12 mouse cellular contexts compared by ENCODE assay signal in genomic region chr4:108338321-108338733, GRCm38 (mm10). TPM values are rescaled to one million over a fixed set of nuclear protein-coding genes. Genes with fewer than 3 reads are reported as not detected.
A peak's percentile ranks its signal among the peaks of the same experiment; 100 is the strongest.
DNase-seq lines count a peak whose midpoint lies in the region; ATAC-seq lines count a peak whose summit lies in the region.
"Had no signal": no experiment of that assay in that cellular context is flagged by ENCODE, and none has a peak within 500 bp of the region (broad histone marks: within the 10 kb centered on the region; RNA-seq: fewer than 3 reads in every experiment).

No protein-coding gene starts in this region.

- H3K27ac ChIP-seq in midbrain, embryonic 12.5 days (replicated peaks) = peak overlapping the region; percentile 60; the same call in 1 of the 2 replicates
- no peak overlapping the region for H3K27ac ChIP-seq in midbrain, embryonic 14.5 days (replicated peaks; ENCODE audit: low read depth, low read length)
- 0 out of 2 replicates have a peak overlapping the region, but pooled peaks have one; percentile 18 for H3K27ac ChIP-seq in embryonic facial prominence, embryonic 12.5 days
- peak overlapping the region; percentile 53; the same call in 1 of the 2 replicates for H3K27ac ChIP-seq in stomach, embryonic 14.5 days (ENCODE audit: low read length)

- no peak for DNase-seq in midbrain, embryonic 14.5 days
- DNase-seq in adrenal gland, postnatal 25 days = peak; percentile 61
- no peak for DNase-seq in gastrocnemius, adult 8-10 months (ENCODE audit: low spot score in 2 of 2)
- no peak for DNase-seq in T-cell, adult 2 months (ENCODE audit: low spot score)

- H3K27me3 ChIP-seq in midbrain, embryonic 12.5 days = no peaks in the 10 kb centered on the region
- no peaks in the 10 kb centered on the region for H3K27me3 ChIP-seq in midbrain, embryonic 14.5 days (ENCODE audit: control insufficient read depth, insufficient read depth, low read length)
- H3K27me3 ChIP-seq in embryonic facial prominence, embryonic 12.5 days = no peaks in the 10 kb centered on the region
- H3K27me3 ChIP-seq in stomach, embryonic 14.5 days (ENCODE audit: control insufficient read depth, insufficient read depth, low read length) = no peaks in the 10 kb centered on the region
- H3K27me3 ChIP-seq: embryonic facial prominence, embryonic 13.5 days had no signal

- peak overlapping the region; percentile 31; the same call in 1 of the 2 replicates for H3K9ac ChIP-seq in midbrain, embryonic 12.5 days (replicated peaks)
- no peak overlapping the region for H3K9ac ChIP-seq in midbrain, embryonic 14.5 days (replicated peaks; ENCODE audit: low read length)
- H3K9ac ChIP-seq in embryonic facial prominence, embryonic 12.5 days = no peak overlapping the region
- H3K9ac ChIP-seq in stomach, embryonic 14.5 days (replicated peaks; ENCODE audit: low read depth, low read length) = no peak overlapping the region
- H3K9ac ChIP-seq: embryonic facial prominence, embryonic 13.5 days had no signal

- H3K4me1 ChIP-seq in midbrain, embryonic 12.5 days = peaks cover 16% of the 10 kb centered on the region
- H3K4me1 ChIP-seq in midbrain, embryonic 14.5 days (ENCODE audit: control insufficient read depth, insufficient read depth, low read length) = no peaks in the 10 kb centered on the region
- no peaks in the 10 kb centered on the region for H3K4me1 ChIP-seq in embryonic facial prominence, embryonic 12.5 days
- H3K4me1 ChIP-seq in stomach, embryonic 14.5 days (ENCODE audit: control insufficient read depth, insufficient read depth, low read length) = peaks cover 11% of the 10 kb centered on the region
- H3K4me1 ChIP-seq: embryonic facial prominence, embryonic 13.5 days had no signal

- no peak overlapping the region for H3K4me3 ChIP-seq in midbrain, embryonic 12.5 days
- no peak overlapping the region for H3K4me3 ChIP-seq in midbrain, embryonic 14.5 days (replicated peaks; ENCODE audit: low read depth, low read length)
- no peak overlapping the region for H3K4me3 ChIP-seq in embryonic facial prominence, embryonic 12.5 days
- H3K4me3 ChIP-seq in stomach, embryonic 14.5 days (ENCODE audit: low read depth, low read length) = no peak overlapping the region
- H3K4me3 ChIP-seq: embryonic facial prominence, embryonic 13.5 days had no signal

- H3K9me3 ChIP-seq in midbrain, embryonic 12.5 days = no peaks in the 10 kb centered on the region
- no peaks in the 10 kb centered on the region for H3K9me3 ChIP-seq in midbrain, embryonic 14.5 days (ENCODE audit: control insufficient read depth, low read length)
- no peaks in the 10 kb centered on the region for H3K9me3 ChIP-seq in embryonic facial prominence, embryonic 12.5 days
- H3K9me3 ChIP-seq in stomach, embryonic 14.5 days (ENCODE audit: control insufficient read depth, low read depth, low read length) = no peaks in the 10 kb centered on the region
- H3K9me3 ChIP-seq: embryonic facial prominence, embryonic 13.5 days had no signal

- no peak for ATAC-seq in midbrain, embryonic 12.5 days (ENCODE audit: low FRiP score, low read depth)
- ATAC-seq in midbrain, embryonic 14.5 days (ENCODE audit: low FRiP score, low TSS enrichment) = no peak
- no peak for ATAC-seq in embryonic facial prominence, embryonic 12.5 days (ENCODE audit: insufficient number of reproducible peaks, insufficient read depth, low FRiP score, low TSS enrichment)
- no peak for ATAC-seq in stomach, embryonic 14.5 days (ENCODE audit: insufficient number of reproducible peaks, insufficient read depth, low FRiP score, low read depth)
- no peak for ATAC-seq in CD4-positive, CD25-positive, alpha-beta regulatory T cell, adult 4 months

- WGBS in midbrain, embryonic 12.5 days = 62% methylated on average over 9 of the region's 9 CpGs
- WGBS in midbrain, embryonic 14.5 days = 69% methylated on average over 9 of the region's 9 CpGs
- WGBS in embryonic facial prominence, embryonic 12.5 days = 65% methylated on average over 9 of the region's 9 CpGs
- 46% methylated on average over 9 of the region's 9 CpGs for WGBS in stomach, embryonic 14.5 days

- H3K4me2 ChIP-seq in midbrain, embryonic 12.5 days (replicated peaks) = no peak overlapping the region
- no peak overlapping the region for H3K4me2 ChIP-seq in midbrain, embryonic 14.5 days (ENCODE audit: low read length)
- H3K4me2 ChIP-seq in embryonic facial prominence, embryonic 12.5 days (replicated peaks) = no peak overlapping the region
- no peak overlapping the region for H3K4me2 ChIP-seq in stomach, embryonic 14.5 days (replicated peaks; ENCODE audit: low read depth, low read length)
- H3K4me2 ChIP-seq: embryonic facial prominence, embryonic 13.5 days; midbrain, embryonic 11.5 days had no signal

- H3K36me3 ChIP-seq in midbrain, embryonic 12.5 days = peaks cover 36% of the 10 kb centered on the region
- H3K36me3 ChIP-seq in midbrain, embryonic 14.5 days (ENCODE audit: control insufficient read depth, insufficient read depth, low read length) = peaks cover 29% of the 10 kb centered on the region
- H3K36me3 ChIP-seq in embryonic facial prominence, embryonic 12.5 days = peaks cover 42% of the 10 kb centered on the region
- peaks cover 20% of the 10 kb centered on the region for H3K36me3 ChIP-seq in stomach, embryonic 14.5 days (ENCODE audit: control insufficient read depth, insufficient read depth, low read length)

RNA-seq across cellular contexts. Expression of gene Coa7, which starts 10.4 kb away (rescaled TPM):
- 50.4 and 57.5 TPM in 2 replicates for polyA plus RNA-seq in midbrain, embryonic 12.5 days (2016; fragmentation: Nextera tagmentation; extraction: Ambion mirVana)
- polyA plus RNA-seq in midbrain, embryonic 14.5 days (2014; fragmentation: Nextera tagmentation; extraction: Ambion mirVana) = 45.7 and 46.4 TPM in 2 replicates
- 33.9 and 55.8 TPM in 2 replicates for total RNA-seq in adrenal gland, postnatal 25 days (2021)
- 55.6 and 58.0 TPM in 2 replicates for polyA plus RNA-seq in embryonic facial prominence, embryonic 12.5 days (2016; fragmentation: Nextera tagmentation; extraction: Ambion mirVana)
- polyA plus RNA-seq in stomach, embryonic 14.5 days (2014; fragmentation: Nextera tagmentation; extraction: Ambion mirVana) = 46.3 and 48.0 TPM in 2 replicates
- total RNA-seq in gastrocnemius, adult 8-10 months (2022) = 10 to 100 TPM; 26.4 to 40.8 (median 33.7) TPM
- polyA plus RNA-seq in CD4-positive, CD25-positive, alpha-beta regulatory T cell, adult 4 months (2017; shearing (Covaris generic)) = 10 to 100 TPM; 17.4 to 26.6 TPM

RNA-seq across cellular contexts. Expression of gene Zyg11b, which starts 37.4 kb away (rescaled TPM):
- 33.9 and 40.5 TPM in 2 replicates for polyA plus RNA-seq in midbrain, embryonic 12.5 days (2016; fragmentation: Nextera tagmentation; extraction: Ambion mirVana)
- 37.0 and 49.7 TPM in 2 replicates for polyA plus RNA-seq in midbrain, embryonic 14.5 days (2014; fragmentation: Nextera tagmentation; extraction: Ambion mirVana)
- total RNA-seq in adrenal gland, postnatal 25 days (2021) = 44.2 and 54.6 TPM in 2 replicates
- 18.4 and 20.5 TPM in 2 replicates for polyA plus RNA-seq in embryonic facial prominence, embryonic 12.5 days (2016; fragmentation: Nextera tagmentation; extraction: Ambion mirVana)
- polyA plus RNA-seq in stomach, embryonic 14.5 days (2014; fragmentation: Nextera tagmentation; extraction: Ambion mirVana) = 15.1 and 18.1 TPM in 2 replicates
- total RNA-seq in gastrocnemius, adult 8-10 months (2022) = 10 to 100 TPM; 58.6 to 67.0 (median 65.0) TPM
- 10 to 100 TPM; 12.4 to 12.9 TPM for polyA plus RNA-seq in CD4-positive, CD25-positive, alpha-beta regulatory T cell, adult 4 months (2017; shearing (Covaris generic))

RNA-seq across cellular contexts. Expression of gene Shisal2a, which starts 44.8 kb away (rescaled TPM):
- polyA plus RNA-seq in midbrain, embryonic 12.5 days (2016; fragmentation: Nextera tagmentation; extraction: Ambion mirVana) = 1.7 and 2.0 TPM in 2 replicates
- polyA plus RNA-seq in midbrain, embryonic 14.5 days (2014; fragmentation: Nextera tagmentation; extraction: Ambion mirVana) = 4.9 and 6.6 TPM in 2 replicates
- total RNA-seq in adrenal gland, postnatal 25 days (2021) = 4.1 and 4.5 TPM in 2 replicates
- 13.3 and 14.4 TPM in 2 replicates for polyA plus RNA-seq in embryonic facial prominence, embryonic 12.5 days (2016; fragmentation: Nextera tagmentation; extraction: Ambion mirVana)
- 2.0 and 2.8 TPM in 2 replicates for polyA plus RNA-seq in stomach, embryonic 14.5 days (2014; fragmentation: Nextera tagmentation; extraction: Ambion mirVana)
- not detected for total RNA-seq in gastrocnemius, adult 8-10 months (2022)
- polyA plus RNA-seq in CD4-positive, CD25-positive, alpha-beta regulatory T cell, adult 4 months (2017; shearing (Covaris generic)) = not detected
- total RNA-seq: left cerebral cortex, adult 8-10 months had no signal
- polyA plus RNA-seq: spleen, adult 2 months had no signal
